Mouse (Mus musculus): ENCODE results near the gene Zfp12.

DNA sequence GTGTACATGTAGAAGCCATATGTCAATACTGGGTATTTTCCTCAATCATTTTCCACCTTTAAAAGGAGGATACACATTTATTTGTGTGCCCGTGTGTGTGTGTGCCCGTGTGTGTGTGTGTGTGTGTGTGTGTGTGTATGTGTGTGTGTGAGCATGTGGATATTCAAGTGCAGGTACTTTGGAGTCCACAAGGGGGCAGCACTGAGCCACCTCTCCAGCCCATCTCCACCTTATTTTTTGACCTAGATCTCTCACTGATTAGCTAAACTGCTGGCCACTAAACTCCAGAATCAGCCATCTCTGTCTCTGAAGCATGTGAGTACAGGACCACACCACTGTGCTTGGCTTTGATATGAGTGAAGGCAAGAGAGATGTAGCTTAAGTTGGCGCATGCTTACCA is 59.9 kb downstream of the Zfp12 start:
- TF ChIP-seq CTCF (IDR thresholded peaks at IDR 0.05; ENCODE audit: borderline replicate concordance, extremely low read depth, insufficient read depth, insufficient read length) (peak; percentile 46; the same call in 1 of the 2 replicates), POLR2A (IDR thresholded peaks at IDR 0.05; ENCODE audit: borderline replicate concordance, extremely low read depth, insufficient read depth, insufficient read length, poor library complexity, severe bottlenecking) (no peak)

Data from brain, embryonic 14.5 days (tissue).